Mouse (Mus musculus) hindbrain, embryonic 10.5 days (tissue): Measurements from ENCODE around the gene Ntf3. TPM values are rescaled to one million over a fixed set of nuclear protein-coding genes. Genes with fewer than 3 reads are reported as not detected.

Source experiments
- DNase-seq: peaks from one replicate; pipeline ENCODE4 v3.0.0-alpha.2; 2017; ENCODE audit warnings: low spot score
- H3K27ac ChIP-seq: fragments of 300-500 bp; sonication (generic); 2 replicates; pipeline ENCODE4 v1.5.1; 2016; ENCODE audit warnings: mild to moderate bottlenecking, moderate library complexity
- H3K27me3 ChIP-seq: fragments of 300-500 bp; sonication (generic); 2 replicates; pipeline ENCODE4 v1.6.1; 2016; ENCODE audit warnings: mild to moderate bottlenecking; ENCODE audit not compliant: poor library complexity, insufficient read depth, severe bottlenecking
- H3K36me3 ChIP-seq: fragments of 300-500 bp; sonication (generic); 2 replicates; pipeline ENCODE4 v1.6.1; 2016; ENCODE audit warnings: mild to moderate bottlenecking, moderate library complexity
- H3K4me1 ChIP-seq: fragments of 300-500 bp; sonication (generic); replicated peaks from 2 replicates; pipeline ENCODE4 v1.6.1; 2016; ENCODE audit warnings: mild to moderate bottlenecking
- H3K4me3 ChIP-seq: fragments of 300-500 bp; sonication (generic); 2 replicates; pipeline ENCODE4 v1.5.1; 2016; ENCODE audit warnings: mild to moderate bottlenecking, moderate library complexity
- H3K9me3 ChIP-seq: fragments of 300-500 bp; sonication (generic); 2 replicates; pipeline ENCODE4 v1.6.1; 2016; ENCODE audit warnings: mild to moderate bottlenecking, moderate library complexity
- WGBS: fragments of 180-500 bp; shearing (Covaris S2); methylation state at CpG from one replicate; pipeline ENCODE4 v1.1.7; 2016; 5-methylcytosine and 5-hydroxymethylcytosine counted together
- polyA plus RNA-seq: library from polyadenylated mRNA; unstranded; fragments of >200 nt; fragmentation: Nextera tagmentation; extraction: Ambion mirVana; gene quantifications from 2 replicates; pipeline ENCODE4 v1.2.1, GENCODE M21; 2016

Ntf3 gene
- polyA plus RNA-seq, 1 experiment from 2014 or later: 6.0 TPM

GRCm38 (mm10) chr6:126109184-126109583 lies 57.5 kb downstream of the Ntf3 start:
- no peak for DNase-seq
- Histone ChIP-seq H3K27ac (no peak overlapping the region), H3K4me3 (no peak overlapping the region), H3K4me1 (no peaks in the 10 kb centered on the region), H3K9me3 (no peaks in the 10 kb centered on the region), H3K27me3 (no peaks in the 10 kb centered on the region), H3K36me3 (no peaks in the 10 kb centered on the region)
- WGBS: 82% methylated on average over 5 of the region's 5 CpGs

DNA sequence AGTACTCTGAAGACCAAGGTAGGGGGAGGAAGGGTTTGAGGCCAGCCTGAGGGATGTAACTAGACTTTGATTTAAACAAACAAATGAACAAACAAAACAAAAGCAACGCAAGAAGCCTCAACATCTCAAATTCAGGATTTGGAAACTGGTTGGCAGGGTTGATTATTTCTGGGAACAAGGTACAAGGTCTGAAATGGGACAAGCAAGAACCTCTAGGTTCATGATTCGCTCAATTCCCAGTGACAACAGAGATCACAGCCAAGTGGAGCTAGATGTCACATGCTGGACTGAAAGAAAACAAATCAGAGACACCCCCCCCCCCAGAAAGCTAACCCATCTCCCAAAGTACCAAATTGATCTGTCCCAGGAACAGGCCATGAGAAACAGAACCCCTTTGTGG lies 57.9 kb downstream of the Ntf3 start:
- Histone ChIP-seq H3K36me3 (no peaks in the 10 kb centered on the region), H3K27ac (no peak overlapping the region), H3K4me1 (0 out of 2 replicates have a peak, but pooled peaks cover 1% of the 10 kb centered on the region), H3K27me3 (no peaks in the 10 kb centered on the region), H3K9me3 (no peaks in the 10 kb centered on the region), H3K4me3 (no peak overlapping the region)
- WGBS: 83% methylated on average over 2 of the region's 2 CpGs
- DNase-seq: no peak

DNA sequence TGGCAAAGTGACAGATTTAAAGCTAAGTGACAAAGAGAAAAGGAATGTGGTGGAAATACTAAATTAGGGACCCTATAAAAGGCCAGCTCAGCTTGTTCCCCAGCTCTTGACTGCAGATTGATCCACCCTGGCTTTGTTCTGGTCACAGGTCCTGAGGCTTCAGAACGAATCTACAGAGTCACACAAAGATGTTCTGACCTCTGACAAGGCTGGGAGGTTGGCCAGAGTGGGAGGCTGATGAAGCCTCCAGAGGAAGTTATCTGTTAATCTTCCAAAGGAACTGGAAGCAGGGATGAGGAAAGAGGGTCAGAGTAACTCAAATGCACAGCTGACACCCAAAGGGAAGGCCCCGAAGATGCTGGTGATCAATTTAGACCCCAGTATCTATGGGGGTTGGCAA lies 59.3 kb downstream of the Ntf3 start:
- no peaks in the 10 kb centered on the region for H3K27me3 ChIP-seq
- H3K4me3 ChIP-seq: no peak overlapping the region
- no peak for DNase-seq
- no peak overlapping the region for H3K27ac ChIP-seq
- WGBS: 64% methylated on average over 2 of the region's 2 CpGs
- peaks cover 12% of the 10 kb centered on the region; the same call in 1 of the 2 replicates for H3K4me1 ChIP-seq
- no peaks in the 10 kb centered on the region for H3K9me3 ChIP-seq
- no peaks in the 10 kb centered on the region for H3K36me3 ChIP-seq

- Histone ChIP-seq H3K4me1 (peaks cover 12% of the 10 kb centered on the region; the same call in 1 of the 2 replicates), H3K27me3 (no peaks in the 10 kb centered on the region), H3K27ac (no peak overlapping the region), H3K4me3 (no peak overlapping the region), H3K9me3 (no peaks in the 10 kb centered on the region), H3K36me3 (no peaks in the 10 kb centered on the region)
- 72% methylated on average over 2 of the region's 2 CpGs for WGBS
- DNase-seq: no peak
These were observed 59.9 kb downstream of the Ntf3 start for GRCm38 (mm10) chr6:126106798-126107173.

GRCm38 (mm10) chr6:126106051-126106797 lies 60.5 kb downstream of the Ntf3 start:
- Histone ChIP-seq H3K4me1 (peaks cover 12% of the 10 kb centered on the region; the same call in 1 of the 2 replicates), H3K27me3 (no peaks in the 10 kb centered on the region), H3K9me3 (no peaks in the 10 kb centered on the region), H3K4me3 (no peak overlapping the region), H3K27ac (no peak overlapping the region), H3K36me3 (no peaks in the 10 kb centered on the region)
- WGBS: 82% methylated on average over 7 of the region's 7 CpGs
- DNase-seq: no peak

GRCm38 (mm10) chr6:126105083-126105740 lies 61.5 kb downstream of the Ntf3 start:
- 0 out of 2 replicates have a peak, but pooled peaks cover 4% of the 10 kb centered on the region for H3K36me3 ChIP-seq
- no peaks in the 10 kb centered on the region for H3K9me3 ChIP-seq
- H3K4me3 ChIP-seq: no peak overlapping the region
- H3K27ac ChIP-seq: no peak overlapping the region
- H3K27me3 ChIP-seq: no peaks in the 10 kb centered on the region
- H3K4me1 ChIP-seq: peaks cover 12% of the 10 kb centered on the region; the same call in 1 of the 2 replicates
- no peak for DNase-seq
- 75% methylated on average over 12 of the region's 12 CpGs for WGBS

- Histone ChIP-seq H3K27ac (no peak overlapping the region), H3K36me3 (0 out of 2 replicates have a peak, but pooled peaks cover 4% of the 10 kb centered on the region), H3K27me3 (no peaks in the 10 kb centered on the region), H3K4me3 (no peak overlapping the region), H3K9me3 (no peaks in the 10 kb centered on the region), H3K4me1 (peaks cover 12% of the 10 kb centered on the region; the same call in 1 of the 2 replicates)
- 67% methylated on average over 6 of the region's 6 CpGs for WGBS
- no peak for DNase-seq
These were observed 64.1 kb downstream of the Ntf3 start for GRCm38 (mm10) chr6:126102571-126102970.

GRCm38 (mm10) chr6:126102007-126102406 lies 64.7 kb downstream of the Ntf3 start:
- Histone ChIP-seq H3K36me3 (0 out of 2 replicates have a peak, but pooled peaks cover 4% of the 10 kb centered on the region), H3K27me3 (no peaks in the 10 kb centered on the region), H3K4me3 (no peak overlapping the region), H3K9me3 (no peaks in the 10 kb centered on the region), H3K27ac (no peak overlapping the region), H3K4me1 (peaks cover 12% of the 10 kb centered on the region; the same call in 1 of the 2 replicates)
- WGBS: 89% methylated on average over 11 of the region's 11 CpGs
- no peak for DNase-seq

DNA sequence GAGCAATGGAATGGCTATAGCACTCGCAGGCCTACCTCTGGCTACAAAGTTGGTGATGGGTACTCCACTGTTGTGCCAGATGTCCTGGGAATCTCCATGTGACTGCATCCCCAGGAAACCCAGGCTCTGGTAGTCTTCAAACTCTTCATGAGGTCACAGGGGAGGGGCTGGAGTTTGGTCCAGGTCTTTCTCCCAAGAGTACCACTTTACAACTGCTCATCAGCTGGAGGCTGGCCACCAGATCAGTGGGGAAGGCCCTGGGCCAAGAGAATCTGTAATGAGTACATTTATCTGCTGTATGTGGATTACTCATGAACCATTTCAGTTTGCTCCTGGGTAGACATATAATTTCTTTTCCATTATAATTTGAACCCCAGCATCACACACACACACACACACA lies 66.1 kb downstream of the Ntf3 start:
- Histone ChIP-seq H3K4me3 (no peak overlapping the region), H3K4me1 (peaks cover 12% of the 10 kb centered on the region; the same call in 1 of the 2 replicates), H3K36me3 (0 out of 2 replicates have a peak, but pooled peaks cover 4% of the 10 kb centered on the region), H3K9me3 (no peaks in the 10 kb centered on the region), H3K27ac (no peak overlapping the region), H3K27me3 (no peaks in the 10 kb centered on the region)
- WGBS: 96% methylated on average over 1 of the region's 1 CpGs
- DNase-seq: no peak

DNA sequence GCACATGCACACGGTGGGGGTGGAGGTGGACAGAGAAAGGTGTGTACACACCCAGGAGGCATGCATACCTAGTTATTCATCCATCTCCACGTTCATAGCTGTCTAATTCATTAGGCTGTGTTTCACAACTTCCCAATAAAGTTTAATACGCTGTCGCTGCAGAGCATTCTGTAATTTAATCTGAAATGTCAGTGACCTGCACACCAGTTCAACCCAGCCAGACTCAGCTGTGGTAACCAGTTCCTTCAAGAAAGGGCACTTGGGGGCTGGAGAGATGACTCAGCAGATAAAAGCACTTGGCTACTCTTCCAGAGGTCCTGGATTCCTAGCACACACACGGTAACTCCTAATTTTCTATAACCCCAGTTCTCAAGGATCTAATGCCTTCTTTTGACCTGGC lies 69.2 kb downstream of the Ntf3 start:
- Histone ChIP-seq H3K4me1 (no peaks in the 10 kb centered on the region), H3K27ac (no peak overlapping the region), H3K36me3 (0 out of 2 replicates have a peak, but pooled peaks cover 4% of the 10 kb centered on the region), H3K9me3 (no peaks in the 10 kb centered on the region), H3K27me3 (no peaks in the 10 kb centered on the region), H3K4me3 (no peak overlapping the region)
- DNase-seq: no peak
- WGBS: 86% methylated on average over 5 of the region's 5 CpGs

DNA sequence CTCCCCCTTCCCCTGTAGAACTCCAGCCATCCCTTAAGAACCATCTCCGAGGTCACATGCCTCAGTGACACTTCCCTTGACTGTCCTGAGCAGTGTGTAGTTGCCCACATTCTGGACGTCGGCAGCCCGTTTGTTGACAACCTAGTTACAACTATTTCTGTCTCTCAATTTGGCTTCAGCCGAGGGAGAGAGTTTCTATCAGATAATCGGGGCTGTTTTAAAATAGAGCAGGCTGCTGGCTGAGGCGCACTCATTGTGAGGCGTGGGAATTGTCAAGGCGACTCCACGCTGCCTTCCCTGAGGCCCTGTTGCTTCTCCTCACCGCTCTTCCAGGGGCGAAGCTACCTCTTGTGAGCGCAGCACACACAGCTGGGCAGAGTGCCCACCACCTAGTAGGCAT lies 70.6 kb downstream of the Ntf3 start:
- no peak overlapping the region for H3K27ac ChIP-seq
- no peak overlapping the region for H3K4me3 ChIP-seq
- WGBS: 88% methylated on average over 13 of the region's 13 CpGs

DNA sequence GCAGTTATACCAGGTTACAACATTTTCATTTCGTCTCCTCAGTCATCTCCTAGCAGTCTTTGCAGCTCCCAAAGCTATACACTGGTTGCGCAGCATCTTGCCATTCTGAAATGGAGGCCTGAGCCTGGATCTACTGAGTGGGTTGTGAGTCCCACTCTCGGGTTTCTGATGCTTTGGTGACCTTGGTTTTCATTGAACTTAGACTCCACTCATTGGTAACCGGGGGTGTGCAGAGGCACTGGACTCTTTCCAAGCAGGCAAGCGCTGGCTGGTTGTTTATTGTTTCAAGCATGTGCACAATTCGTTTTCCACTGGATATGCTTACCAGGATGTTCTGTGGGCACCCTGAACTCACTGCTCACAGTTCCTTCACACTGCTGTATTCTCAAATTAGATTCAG lies 71.7 kb downstream of the Ntf3 start:
- no peaks in the 10 kb centered on the region for H3K27me3 ChIP-seq
- H3K4me1 ChIP-seq: no peaks in the 10 kb centered on the region
- no peak overlapping the region for H3K4me3 ChIP-seq
- H3K36me3 ChIP-seq: no peaks in the 10 kb centered on the region
- H3K27ac ChIP-seq: no peak overlapping the region
- H3K9me3 ChIP-seq: no peaks in the 10 kb centered on the region
- DNase-seq: no peak
- WGBS: 83% methylated on average over 6 of the region's 6 CpGs

More for the DNA sequence above, 70.6 kb downstream of the Ntf3 start:
- H3K27me3 ChIP-seq: no peaks in the 10 kb centered on the region
- H3K9me3 ChIP-seq: no peaks in the 10 kb centered on the region
- DNase-seq: no peak
- H3K36me3 ChIP-seq: 0 out of 2 replicates have a peak, but pooled peaks cover 4% of the 10 kb centered on the region
- H3K4me1 ChIP-seq: no peaks in the 10 kb centered on the region

- no peaks in the 10 kb centered on the region for H3K4me1 ChIP-seq
- H3K27ac ChIP-seq: no peak overlapping the region
- DNase-seq: no peak
- H3K4me3 ChIP-seq: no peak overlapping the region
- no peaks in the 10 kb centered on the region for H3K36me3 ChIP-seq
- no peaks in the 10 kb centered on the region for H3K9me3 ChIP-seq
- H3K27me3 ChIP-seq: no peaks in the 10 kb centered on the region
- WGBS: 68% methylated on average over 5 of the region's 5 CpGs
These were observed 74.7 kb downstream of the Ntf3 start for GRCm38 (mm10) chr6:126092026-126092425.
